Mouse (Mus musculus): ENCODE data around the gene Ints5.

Ints5 gene

GRCm38 (mm10) chr19:8886916-8887584 lies 5.8 kb upstream of the Ints5 start:
- DNase-seq (ENCODE audit: inconsistent age in 2 of 2, low spot score in 1 of 2): no peak

GRCm38 (mm10) chr19:8887585-8888463 lies 5.0 kb upstream of the Ints5 start:
- peak in 1 of 2 experiments; percentile 63 for DNase-seq (ENCODE audit: inconsistent age in 2 of 2, low spot score in 1 of 2)

- peak; percentile 95 to 98 for DNase-seq (ENCODE audit: inconsistent age in 2 of 2, low spot score in 1 of 2)
Observed at GRCm38 (mm10) chr19:8888511-8889385, 4.1 kb upstream of the Ints5 start, which contains the start of the genes 1810009A15Rik and Gm49416. 1810009A15Rik (plus strand) TSS chr19:8888853. Gm49416 (plus strand) TSS chr19:8888926.

GRCm38 (mm10) chr19:8895397-8895960 lies 2.7 kb downstream of the Ints5 start:
- no peak for DNase-seq (ENCODE audit: inconsistent age in 2 of 2, low spot score in 1 of 2)

GRCm38 (mm10) chr19:8896231-8896630 lies 3.4 kb downstream of the Ints5 start:
- peak in 1 of 2 experiments; percentile 20 for DNase-seq (ENCODE audit: inconsistent age in 2 of 2, low spot score in 1 of 2)

- peak in 1 of 2 experiments; percentile 73 for DNase-seq (ENCODE audit: inconsistent age in 2 of 2, low spot score in 1 of 2)
Observed at GRCm38 (mm10) chr19:8897211-8897864, 4.5 kb downstream of the Ints5 start.

- peak; percentile 97 to 98 for DNase-seq (ENCODE audit: inconsistent age in 2 of 2, low spot score in 1 of 2)
Observed at GRCm38 (mm10) chr19:8897865-8898495, 5.2 kb downstream of the Ints5 start, which contains the start of gene Ganab. Ganab (plus strand) TSS chr19:8898071.

GRCm38 (mm10) chr19:8898576-8898975 lies 5.8 kb downstream of the Ints5 start:
- DNase-seq (ENCODE audit: inconsistent age in 2 of 2, low spot score in 1 of 2): no peak

- DNase-seq (ENCODE audit: inconsistent age in 2 of 2, low spot score in 1 of 2): peak in 1 of 2 experiments; percentile 51
Observed at GRCm38 (mm10) chr19:8899079-8899478, 6.3 kb downstream of the Ints5 start.

- no peak for DNase-seq (ENCODE audit: inconsistent age in 2 of 2, low spot score in 1 of 2)
Observed at GRCm38 (mm10) chr19:8903412-8903811, 10.6 kb downstream of the Ints5 start.

- no peak for DNase-seq (ENCODE audit: inconsistent age in 2 of 2, low spot score in 1 of 2)
Observed at GRCm38 (mm10) chr19:8908531-8908930, 15.7 kb downstream of the Ints5 start.

GRCm38 (mm10) chr19:8911810-8912209 lies 19.0 kb downstream of the Ints5 start:
- DNase-seq (ENCODE audit: inconsistent age in 2 of 2, low spot score in 1 of 2): no peak

- no peak for DNase-seq (ENCODE audit: inconsistent age in 2 of 2, low spot score in 1 of 2)
Observed at GRCm38 (mm10) chr19:8914212-8914611, 21.4 kb downstream of the Ints5 start.

GRCm38 (mm10) chr19:8919000-8919399 lies 26.2 kb downstream of the Ints5 start:
- DNase-seq (ENCODE audit: inconsistent age in 2 of 2, low spot score in 1 of 2): no peak

- DNase-seq (ENCODE audit: inconsistent age in 2 of 2, low spot score in 1 of 2): no peak
Observed at GRCm38 (mm10) chr19:8919684-8920072, 26.9 kb downstream of the Ints5 start.

GRCm38 (mm10) chr19:8920073-8920736 lies 27.4 kb downstream of the Ints5 start, which contains the start of gene B3gat3:
B3gat3 (plus strand) TSS chr19:8920374.
- DNase-seq (ENCODE audit: inconsistent age in 2 of 2, low spot score in 1 of 2): peak; percentile 98 to 99

- DNase-seq (ENCODE audit: inconsistent age in 2 of 2, low spot score in 1 of 2): peak; percentile 32 to 85
Observed at GRCm38 (mm10) chr19:8920836-8921291, 28.1 kb downstream of the Ints5 start.

GRCm38 (mm10) chr19:8921741-8922140 lies 28.9 kb downstream of the Ints5 start:
- peak in 1 of 2 experiments; percentile 17 for DNase-seq (ENCODE audit: inconsistent age in 2 of 2, low spot score in 1 of 2)

- DNase-seq (ENCODE audit: inconsistent age in 2 of 2, low spot score in 1 of 2): peak in 1 of 2 experiments; percentile 18
Observed at GRCm38 (mm10) chr19:8926766-8927165, 34.0 kb downstream of the Ints5 start.
